8 mouse cellular contexts compared by ENCODE assay signal in the genomic region with DNA sequence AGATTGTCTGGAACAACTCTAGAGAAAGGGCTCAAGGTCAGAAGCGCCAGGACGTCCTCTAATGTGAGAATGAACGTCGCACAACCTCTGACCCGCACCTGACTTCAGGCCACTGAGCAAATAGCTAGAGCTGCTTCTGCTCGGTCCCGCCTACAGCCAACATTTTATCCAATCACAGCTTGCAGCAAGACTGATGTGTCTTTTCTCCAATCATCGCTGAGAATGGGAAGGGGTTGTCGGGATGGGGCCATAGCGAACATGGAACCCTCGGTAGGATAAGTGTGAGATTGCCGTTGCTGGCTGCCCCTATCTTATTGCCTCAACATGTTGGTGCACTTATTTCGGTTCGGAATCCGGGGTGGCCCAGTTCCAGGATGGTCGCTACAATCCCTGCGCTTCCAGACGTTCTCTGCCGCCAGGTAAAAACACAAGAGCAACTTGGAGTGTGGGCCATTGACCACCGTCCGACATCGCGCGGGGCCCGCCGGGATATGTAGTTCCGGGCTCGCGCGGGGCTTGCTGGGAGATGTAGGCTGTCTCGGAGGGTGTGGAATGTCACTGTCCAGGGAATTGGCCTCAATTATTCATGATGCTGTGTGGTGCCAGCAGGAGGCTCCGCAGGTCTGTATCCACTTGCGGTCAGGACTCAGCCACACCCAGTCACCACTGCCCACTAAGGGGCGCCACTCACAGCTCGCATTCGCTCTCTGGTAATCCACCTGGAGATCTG. TPM values are rescaled to one million over a fixed set of nuclear protein-coding genes. Genes with fewer than 3 reads are reported as not detected.
DNase-seq lines count a peak whose midpoint lies in the region; ATAC-seq lines count a peak whose summit lies in the region.

No protein-coding gene starts in this region.

- H3K27ac ChIP-seq in hindbrain, embryonic 11.5 days (ENCODE audit: low read depth, low read length), result peak overlapping the region; percentile 9

- peak overlapping the region; percentile 36 for H3K4me2 ChIP-seq in hindbrain, embryonic 11.5 days (replicated peaks; ENCODE audit: low read depth, low read length)

- H3K36me3 ChIP-seq in hindbrain, embryonic 11.5 days (ENCODE audit: control insufficient read depth, insufficient read depth, low read length), result no peaks in the 10 kb centered on the region

- ATAC-seq in hindbrain, embryonic 11.5 days (ENCODE audit: low FRiP score), result peak; percentile 97

- WGBS in hindbrain, embryonic 11.5 days, result 1% methylated on average over 36 of the region's 36 CpGs

- H3K4me3 ChIP-seq in hindbrain, embryonic 11.5 days (ENCODE audit: low read depth, low read length), result peak overlapping the region; percentile 51

- peak overlapping the region; percentile 59; the same call in 1 of the 2 replicates for H3K9ac ChIP-seq in hindbrain, embryonic 11.5 days (ENCODE audit: low read depth, low read length)

- H3K4me1 ChIP-seq in hindbrain, embryonic 11.5 days (replicated peaks; ENCODE audit: control insufficient read depth, insufficient read depth, low read length), result 0 out of 2 replicates have a peak, but pooled peaks cover 3% of the 10 kb centered on the region

- no peaks in the 10 kb centered on the region for H3K9me3 ChIP-seq in hindbrain, embryonic 11.5 days (ENCODE audit: control insufficient read depth, low read length)

- H3K27me3 ChIP-seq in hindbrain, embryonic 11.5 days (ENCODE audit: control insufficient read depth, insufficient read depth, low read length), result 0 out of 2 replicates have a peak, but pooled peaks cover 4% of the 10 kb centered on the region

- peak; percentile 99 for DNase-seq in Muller cell, postnatal 12 days (ENCODE audit: inconsistent ontology term)
- DNase-seq in cerebellum, adult 9-11 months, result peak; percentile 98
- DNase-seq in frontal cortex, adult 2 months (ENCODE audit: extremely low spot score in 1 of 2, low spot score in 1 of 2), result peak; percentile 96 to 98
- DNase-seq in hindbrain, embryonic 11.5 days (ENCODE audit: low spot score), result peak; percentile 97
- DNase-seq in layer of hippocampus, postnatal 10 days (ENCODE audit: low spot score in 2 of 2), result peak; percentile 94 to 95
- DNase-seq in lung, postnatal 10 days, result peak; percentile 97
- DNase-seq in ovary, postnatal 36 days (ENCODE audit: low spot score), result peak; percentile 91
- peak; percentile 93 for DNase-seq in thymus, postnatal 25 days

RNA-seq across cellular contexts. Expression of a gene that starts 0.9 kb away (rescaled TPM):
- polyA plus RNA-seq in frontal cortex, adult 2 months (2012; rRNA removed), result 49.5 and 53.9 TPM in 2 replicates
- 29.7 and 31.7 TPM in 2 replicates for polyA plus RNA-seq in hindbrain, embryonic 11.5 days (2014; fragmentation: Nextera tagmentation; extraction: Ambion mirVana)
- total RNA-seq in layer of hippocampus, postnatal 10 days (2021), result 10 to 100 TPM; 40.0 to 53.1 TPM

RNA-seq across cellular contexts. Expression of a gene that starts 2.4 kb away (rescaled TPM):
- polyA plus RNA-seq in frontal cortex, adult 2 months (2012; rRNA removed), result 3.0 and 4.7 TPM in 2 replicates
- 0.12 and 0.28 TPM in 2 replicates for polyA plus RNA-seq in hindbrain, embryonic 11.5 days (2014; fragmentation: Nextera tagmentation; extraction: Ambion mirVana)
- total RNA-seq in layer of hippocampus, postnatal 10 days (2021), result 1 to 10 TPM; 5.0 to 5.2 TPM

RNA-seq across cellular contexts. Expression of a gene that starts 18.9 kb away (rescaled TPM):
- 0.86 and 0.92 TPM in 2 replicates for polyA plus RNA-seq in frontal cortex, adult 2 months (2012; rRNA removed)
- polyA plus RNA-seq in hindbrain, embryonic 11.5 days (2014; fragmentation: Nextera tagmentation; extraction: Ambion mirVana), result 0.52 and 0.88 TPM in 2 replicates
- not detected for total RNA-seq in layer of hippocampus, postnatal 10 days (2021)

RNA-seq across cellular contexts. Expression of a gene that starts 29.0 kb away (rescaled TPM):
- 214 and 226 TPM in 2 replicates for polyA plus RNA-seq in frontal cortex, adult 2 months (2012; rRNA removed)
- 56.3 and 62.4 TPM in 2 replicates for polyA plus RNA-seq in hindbrain, embryonic 11.5 days (2014; fragmentation: Nextera tagmentation; extraction: Ambion mirVana)
- 100 to 1,000 TPM; 127 to 133 TPM for total RNA-seq in layer of hippocampus, postnatal 10 days (2021)

RNA-seq across cellular contexts. Expression of a gene that starts 29.3 kb away (rescaled TPM):
- 32.2 and 32.3 TPM in 2 replicates for polyA plus RNA-seq in frontal cortex, adult 2 months (2012; rRNA removed)
- polyA plus RNA-seq in hindbrain, embryonic 11.5 days (2014; fragmentation: Nextera tagmentation; extraction: Ambion mirVana), result 14.3 and 17.9 TPM in 2 replicates
- 10 to 100 TPM; 22.0 to 33.7 TPM for total RNA-seq in layer of hippocampus, postnatal 10 days (2021)

Comparison
In these comparisons a context has a peak if more than half of its experiments do, and no peak if none do; other contexts are left out.
1. Peak in every context shown above with its lines: DNase-seq, ATAC-seq, H3K4me3 ChIP-seq and H3K27ac ChIP-seq.